Mouse (Mus musculus): Measurements from ENCODE around the gene Reln.

DNA sequence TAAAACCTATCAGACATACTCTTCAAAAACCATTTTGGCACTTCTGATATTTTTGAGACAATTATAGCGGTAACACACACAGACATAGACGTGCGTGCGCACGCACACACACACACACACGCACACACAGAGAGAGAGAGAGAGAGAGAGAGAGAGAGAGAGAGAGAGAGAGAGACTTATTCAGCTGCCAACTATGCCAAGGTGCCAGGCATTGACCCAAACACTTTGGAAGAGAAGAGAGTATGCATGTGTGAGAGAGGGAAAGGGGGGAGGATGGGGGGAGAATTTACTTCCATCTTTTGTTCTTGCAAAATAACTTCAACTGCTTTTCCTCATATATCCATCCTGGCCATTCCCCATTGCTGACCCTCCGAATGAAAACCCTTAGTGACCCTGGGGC lies 28.0 kb downstream of the Reln start:
- TF ChIP-seq POLR2A (IDR thresholded peaks at IDR 0.05; ENCODE audit: insufficient read depth, low read depth, low read length) (no peak), CTCF (IDR thresholded peaks at IDR 0.05; ENCODE audit: insufficient read depth, low read depth, low read length) (no peak)
